Mouse (Mus musculus) liver, postnatal 0 days (tissue): ENCODE data around the gene Pawr.

Experiments used
- CTCF ChIP-seq: sonication (generic); IDR thresholded peaks from 2 replicates; pipeline ENCODE4 v1.5.1; 2016; ENCODE audit warnings: antibody characterized with exemption, low read depth
- EP300 ChIP-seq: IDR thresholded peaks from 2 replicates; pipeline ENCODE4 v1.6.1; 2016; ENCODE audit warnings: antibody characterized with exemption, low read depth, mild to moderate bottlenecking

- TF ChIP-seq EP300 (no peak), CTCF (no peak)
Observed at GRCm38 (mm10) chr10:108454691-108455117, 122.8 kb downstream of the Pawr start.
